Mouse (Mus musculus): ENCODE data around the gene Dera.

Gene Dera

DNA sequence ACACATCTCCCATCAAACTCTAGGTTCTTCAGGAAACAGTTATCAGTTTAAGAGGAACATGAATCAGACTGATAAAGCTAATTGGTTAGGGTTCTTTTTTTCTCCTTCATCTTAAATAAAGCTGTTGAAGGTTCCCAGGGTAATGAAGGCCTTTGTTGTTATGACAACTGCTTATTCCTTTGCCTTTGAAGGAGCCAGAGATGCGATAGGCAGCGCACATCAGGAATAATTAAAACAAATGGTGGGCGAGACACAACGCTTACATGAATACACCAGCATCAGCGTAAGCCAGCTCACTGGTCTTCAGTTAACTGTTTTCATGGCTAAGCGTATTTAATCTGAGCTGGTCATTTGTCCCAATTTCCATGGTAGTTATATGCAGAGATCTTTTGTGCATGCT, 132.9 kb downstream of the Dera start:
- no peak for DNase-seq (ENCODE audit: low spot score)

DNA sequence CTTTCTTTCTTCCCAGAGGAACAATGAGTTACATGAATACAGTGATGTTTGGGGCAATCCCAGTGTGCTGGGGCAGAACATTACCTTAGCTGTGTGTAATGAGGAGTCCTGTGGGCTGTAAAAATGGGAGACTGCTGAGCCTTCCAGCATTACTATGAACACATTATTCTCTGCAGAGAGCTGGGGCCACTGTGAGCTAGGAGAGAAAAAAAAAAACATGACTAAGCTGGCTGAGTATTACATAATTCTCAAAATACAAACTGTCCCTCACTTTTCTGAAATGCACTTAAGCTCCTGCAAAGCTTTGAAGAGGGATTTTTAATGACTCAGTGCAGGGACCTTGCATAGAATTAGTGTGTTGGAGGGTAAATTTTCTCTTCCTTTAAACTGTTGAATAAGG, 143.3 kb downstream of the Dera start:
- no peak for DNase-seq (ENCODE audit: low spot score)

DNA sequence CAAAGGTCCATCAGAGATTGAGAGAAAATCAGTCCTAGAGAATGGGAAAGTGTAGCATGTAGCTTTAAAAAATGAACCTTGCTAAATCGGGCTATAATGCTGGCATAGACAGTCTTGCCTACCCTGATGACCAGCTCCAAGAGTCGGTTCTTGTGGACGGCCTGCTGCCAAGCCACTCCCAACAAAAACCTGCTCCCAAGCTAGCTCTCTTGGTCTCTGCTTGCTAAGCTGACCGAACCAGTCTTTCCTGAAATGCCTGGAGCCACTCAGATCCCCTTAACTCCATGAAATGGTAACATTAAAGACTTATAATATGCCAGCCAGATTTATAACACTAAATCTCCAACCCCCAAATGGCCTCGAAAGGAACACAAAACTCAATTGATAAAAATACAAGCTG, 146.9 kb downstream of the Dera start:
- DNase-seq (ENCODE audit: low spot score) = no peak

Data from embryo, embryonic 10.5 days (tissue).